Mouse (Mus musculus) R1 (cell line): ENCODE measurements around the gene Dupd1.

Experiments
- DNase-seq: peaks from one replicate; pipeline ENCODE4 v3.0.0-alpha.2; 2018; ENCODE audit warnings: low read depth, low spot score

Gene Dupd1

GRCm38 (mm10) chr14:21714486-21714885, at the start of gene Dupd1:
Gene Dupd1, minus strand, starts transcription at chr14:21714576.
- no peak for DNase-seq

GRCm38 (mm10) chr14:21763736-21764135, 49.4 kb upstream of the Dupd1 start:
- DNase-seq = no peak

GRCm38 (mm10) chr14:21761560-21761959, 47.2 kb upstream of the Dupd1 start:
- no peak for DNase-seq

- DNase-seq = no peak
Observed at GRCm38 (mm10) chr14:21753367-21753766, 39.0 kb upstream of the Dupd1 start.

GRCm38 (mm10) chr14:21752411-21752810, 38.0 kb upstream of the Dupd1 start:
- DNase-seq = no peak

GRCm38 (mm10) chr14:21750881-21751542, 36.6 kb upstream of the Dupd1 start, which contains the start of gene Dusp13:
Gene Dusp13, minus strand, starts transcription at chr14:21751181.
- DNase-seq = peak; percentile 84

- peak; percentile 80 for DNase-seq
Observed at GRCm38 (mm10) chr14:21750008-21750880, 35.9 kb upstream of the Dupd1 start, which contains the start of gene Samd8. Gene Samd8, plus strand, starts transcription at chr14:21750531.

GRCm38 (mm10) chr14:21748142-21748870, 33.9 kb upstream of the Dupd1 start:
- peak; percentile 77 for DNase-seq

- DNase-seq = no peak
Observed at GRCm38 (mm10) chr14:21747436-21748141, 33.2 kb upstream of the Dupd1 start.

- DNase-seq = no peak
Observed at GRCm38 (mm10) chr14:21746846-21747245, 32.5 kb upstream of the Dupd1 start.

GRCm38 (mm10) chr14:21746251-21746650, 31.9 kb upstream of the Dupd1 start:
- DNase-seq = no peak

GRCm38 (mm10) chr14:21745149-21745548, 30.8 kb upstream of the Dupd1 start:
- DNase-seq = no peak

- no peak for DNase-seq
Observed at GRCm38 (mm10) chr14:21744169-21744568, 29.8 kb upstream of the Dupd1 start.

GRCm38 (mm10) chr14:21742441-21742840, 28.1 kb upstream of the Dupd1 start:
- DNase-seq = no peak

- DNase-seq = peak; percentile 74
Observed at GRCm38 (mm10) chr14:21741786-21742185, 27.4 kb upstream of the Dupd1 start.

GRCm38 (mm10) chr14:21741314-21741713, 26.9 kb upstream of the Dupd1 start:
- no peak for DNase-seq

- no peak for DNase-seq
Observed at GRCm38 (mm10) chr14:21740345-21740744, 26.0 kb upstream of the Dupd1 start.

- DNase-seq = no peak
Observed at GRCm38 (mm10) chr14:21733131-21733905, 18.9 kb upstream of the Dupd1 start.

GRCm38 (mm10) chr14:21729936-21730335, 15.6 kb upstream of the Dupd1 start:
- no peak for DNase-seq

GRCm38 (mm10) chr14:21729031-21729732, 14.8 kb upstream of the Dupd1 start:
- no peak for DNase-seq
